Mouse (Mus musculus) limb, embryonic 12.5 days (tissue): Measurements from ENCODE around the gene Def6. TPM values are rescaled to one million over a fixed set of nuclear protein-coding genes. Genes with fewer than 3 reads are reported as not detected.

Experiments
- ATAC-seq: fragments of 200-750 bp; cut with Nextera tagmentation; 2 replicates; pipeline ENCODE4 v1.8.0; 2017; ENCODE audit warnings: low read depth, moderate TSS enrichment; ENCODE audit not compliant: insufficient number of reproducible peaks, insufficient read depth, low FRiP score, low TSS enrichment
- H3K27ac ChIP-seq: fragments of 300-500 bp; sonication (generic); 2 replicates; pipeline ENCODE4 v1.5.1; 2016; ENCODE audit warnings: mild to moderate bottlenecking, moderate library complexity
- H3K27me3 ChIP-seq: fragments of 300-500 bp; sonication (generic); 2 replicates; pipeline ENCODE4 v1.6.1; 2016; ENCODE audit warnings: mild to moderate bottlenecking, moderate library complexity
- H3K36me3 ChIP-seq: fragments of 300-500 bp; sonication (generic); 2 replicates; pipeline ENCODE4 v1.6.1; 2016; ENCODE audit warnings: mild to moderate bottlenecking, moderate library complexity
- H3K4me1 ChIP-seq: fragments of 300-500 bp; sonication (generic); replicated peaks from 2 replicates; pipeline ENCODE4 v1.6.1; 2016
- H3K4me2 ChIP-seq: fragments of 300-500 bp; sonication (generic); 2 replicates; pipeline ENCODE4 v1.6.1; 2016; ENCODE audit warnings: mild to moderate bottlenecking, moderate library complexity
- H3K4me3 ChIP-seq: fragments of 300-500 bp; sonication (generic); replicated peaks from 2 replicates; pipeline ENCODE4 v1.5.1; 2016; ENCODE audit warnings: mild to moderate bottlenecking
- H3K9ac ChIP-seq: fragments of 300-500 bp; sonication (generic); replicated peaks from 2 replicates; pipeline ENCODE4 v1.6.1; 2016; ENCODE audit warnings: mild to moderate bottlenecking, moderate library complexity
- H3K9me3 ChIP-seq: fragments of 300-500 bp; sonication (generic); 2 replicates; pipeline ENCODE4 v1.6.1; 2016; ENCODE audit warnings: mild to moderate bottlenecking, moderate library complexity
- WGBS: fragments of 180-500 bp; shearing (Covaris S2); methylation state at CpG from one replicate; pipeline ENCODE4 v1.1.7; 2016; 5-methylcytosine and 5-hydroxymethylcytosine counted together
- polyA plus RNA-seq: library from polyadenylated mRNA; unstranded; fragments of >200 nt; fragmentation: Nextera tagmentation; extraction: Ambion mirVana; gene quantifications from 2 replicates; pipeline ENCODE4 v1.2.1, GENCODE M21; 2016

Gene Def6
- polyA plus RNA-seq, 1 experiment from 2014 or later, result 12.8 TPM

GRCm38 (mm10) chr17:28184971-28185638, 22.5 kb upstream of the Def6 start:
- H3K4me1 ChIP-seq, result peaks cover 11% of the 10 kb centered on the region
- H3K27ac ChIP-seq, result no peak overlapping the region
- ATAC-seq, result no peak
- no peak overlapping the region for H3K4me2 ChIP-seq
- H3K36me3 ChIP-seq, result peaks cover 33% of the 10 kb centered on the region
- 85% methylated on average over 7 of the region's 7 CpGs for WGBS
- no peaks in the 10 kb centered on the region for H3K27me3 ChIP-seq
- H3K4me3 ChIP-seq, result no peak overlapping the region
- no peak overlapping the region for H3K9ac ChIP-seq
- no peaks in the 10 kb centered on the region for H3K9me3 ChIP-seq

- Histone ChIP-seq H3K9me3 (no peaks in the 10 kb centered on the region), H3K4me1 (no peaks in the 10 kb centered on the region), H3K27me3 (no peaks in the 10 kb centered on the region), H3K4me2 (no peak overlapping the region), H3K4me3 (no peak overlapping the region), H3K36me3 (peaks cover 58% of the 10 kb centered on the region), H3K9ac (no peak overlapping the region), H3K27ac (no peak overlapping the region)
- ATAC-seq, result no peak
- 85% methylated on average over 5 of the region's 5 CpGs for WGBS
These were observed 19.3 kb upstream of the Def6 start for GRCm38 (mm10) chr17:28188313-28188712.

GRCm38 (mm10) chr17:28192754-28193153, 14.8 kb upstream of the Def6 start:
- WGBS, result 58% methylated on average over 1 of the region's 1 CpGs
- Histone ChIP-seq H3K27me3 (no peaks in the 10 kb centered on the region), H3K4me1 (no peaks in the 10 kb centered on the region), H3K4me2 (no peak overlapping the region), H3K36me3 (peaks cover 86% of the 10 kb centered on the region), H3K9me3 (no peaks in the 10 kb centered on the region), H3K4me3 (no peak overlapping the region), H3K9ac (no peak overlapping the region), H3K27ac (no peak overlapping the region)
- no peak for ATAC-seq

GRCm38 (mm10) chr17:28193559-28193958, 14.0 kb upstream of the Def6 start:
- 88% methylated on average over 3 of the region's 3 CpGs for WGBS
- no peak for ATAC-seq

GRCm38 (mm10) chr17:28195033-28195432, 12.5 kb upstream of the Def6 start:
- Histone ChIP-seq H3K27ac (no peak overlapping the region), H3K9ac (no peak overlapping the region), H3K36me3 (peaks cover 96% of the 10 kb centered on the region), H3K4me2 (no peak overlapping the region), H3K4me3 (no peak overlapping the region), H3K27me3 (no peaks in the 10 kb centered on the region), H3K4me1 (no peaks in the 10 kb centered on the region), H3K9me3 (no peaks in the 10 kb centered on the region)
- 94% methylated on average over 10 of the region's 10 CpGs for WGBS
- ATAC-seq, result no peak

More at GRCm38 (mm10) chr17:28193559-28193958, 14.0 kb upstream of the Def6 start:
- Histone ChIP-seq H3K4me3 (no peak overlapping the region), H3K27ac (no peak overlapping the region), H3K4me2 (no peak overlapping the region), H3K9me3 (no peaks in the 10 kb centered on the region), H3K27me3 (no peaks in the 10 kb centered on the region), H3K4me1 (no peaks in the 10 kb centered on the region), H3K36me3 (peaks cover 94% of the 10 kb centered on the region), H3K9ac (no peak overlapping the region)

GRCm38 (mm10) chr17:28197646-28198045, 9.9 kb upstream of the Def6 start:
- no peak for ATAC-seq
- no peak overlapping the region for H3K27ac ChIP-seq
- H3K9ac ChIP-seq, result no peak overlapping the region
- H3K4me3 ChIP-seq, result no peak overlapping the region
- no peaks in the 10 kb centered on the region for H3K4me1 ChIP-seq
- H3K36me3 ChIP-seq, result peaks cover 96% of the 10 kb centered on the region
- no peak overlapping the region for H3K4me2 ChIP-seq
- 71% methylated on average over 18 of the region's 18 CpGs for WGBS
- H3K9me3 ChIP-seq, result no peaks in the 10 kb centered on the region
- H3K27me3 ChIP-seq, result no peaks in the 10 kb centered on the region

- Histone ChIP-seq H3K36me3 (peaks cover 79% of the 10 kb centered on the region), H3K9me3 (no peaks in the 10 kb centered on the region)
- ATAC-seq, result no peak
These were observed 5.6 kb upstream of the Def6 start for GRCm38 (mm10) chr17:28201982-28202381.

GRCm38 (mm10) chr17:28204052-28204720, 3.4 kb upstream of the Def6 start:
- H3K4me2 ChIP-seq, result no peak overlapping the region
- H3K9ac ChIP-seq, result no peak overlapping the region
- no peak overlapping the region for H3K27ac ChIP-seq
- H3K27me3 ChIP-seq, result no peaks in the 10 kb centered on the region
- peaks cover 28% of the 10 kb centered on the region for H3K4me1 ChIP-seq
- no peak for ATAC-seq
- WGBS, result 41% methylated on average over 14 of the region's 14 CpGs
- peaks cover 58% of the 10 kb centered on the region for H3K36me3 ChIP-seq
- H3K4me3 ChIP-seq, result no peak overlapping the region
- H3K9me3 ChIP-seq, result no peaks in the 10 kb centered on the region

More at GRCm38 (mm10) chr17:28201982-28202381, 5.6 kb upstream of the Def6 start:
- no peak overlapping the region for H3K9ac ChIP-seq
- H3K27ac ChIP-seq, result no peak overlapping the region
- no peak overlapping the region for H3K4me2 ChIP-seq
- H3K27me3 ChIP-seq, result no peaks in the 10 kb centered on the region
- H3K4me3 ChIP-seq, result no peak overlapping the region
- 80% methylated on average over 14 of the region's 14 CpGs for WGBS
- peaks cover 10% of the 10 kb centered on the region for H3K4me1 ChIP-seq

- peaks cover 46% of the 10 kb centered on the region for H3K36me3 ChIP-seq
- no peak overlapping the region for H3K4me2 ChIP-seq
- no peak overlapping the region for H3K4me3 ChIP-seq
- H3K4me1 ChIP-seq, result peaks cover 28% of the 10 kb centered on the region
- H3K27me3 ChIP-seq, result no peaks in the 10 kb centered on the region
- ATAC-seq, result no peak
- 88% methylated on average over 8 of the region's 8 CpGs for WGBS
- 0 out of 2 replicates have a peak overlapping the region, but pooled peaks have one; percentile 12 for H3K27ac ChIP-seq
- H3K9ac ChIP-seq, result no peak overlapping the region
- no peaks in the 10 kb centered on the region for H3K9me3 ChIP-seq
These were observed 2.1 kb upstream of the Def6 start for GRCm38 (mm10) chr17:28205443-28205842.

- Histone ChIP-seq H3K4me1 (peaks cover 32% of the 10 kb centered on the region), H3K9ac (no peak overlapping the region; the same call in 1 of the 2 replicates), H3K9me3 (no peaks in the 10 kb centered on the region), H3K27me3 (no peaks in the 10 kb centered on the region), H3K27ac (peak overlapping the region; percentile 87), H3K4me2 (peak overlapping the region; percentile 79), H3K36me3 (peaks cover 30% of the 10 kb centered on the region), H3K4me3 (no peak overlapping the region)
- 74% methylated on average over 8 of the region's 8 CpGs for WGBS
- peak; percentile 23; the same call in 1 of the 2 replicates for ATAC-seq
These were observed 486 bp upstream of the Def6 start for GRCm38 (mm10) chr17:28207092-28207491.

- Histone ChIP-seq H3K27ac (no peak overlapping the region), H3K9ac (peak overlapping the region; percentile 70), H3K4me1 (peaks cover 37% of the 10 kb centered on the region), H3K4me3 (peak overlapping the region; percentile 40), H3K36me3 (peaks cover 18% of the 10 kb centered on the region), H3K27me3 (no peaks in the 10 kb centered on the region), H3K4me2 (peak overlapping the region; percentile 79), H3K9me3 (no peaks in the 10 kb centered on the region)
- no peak for ATAC-seq
- WGBS, result 77% methylated on average over 8 of the region's 8 CpGs
These were observed 685 bp downstream of the Def6 start for GRCm38 (mm10) chr17:28208314-28208612.
